Mouse (Mus musculus): ENCODE measurements around the gene Slc8a1. TPM values are rescaled to one million over a fixed set of nuclear protein-coding genes. Genes with fewer than 3 reads are reported as not detected.
A peak's percentile ranks its signal among the peaks of the same experiment; 100 is the strongest.

Gene Slc8a1
- polyA plus RNA-seq, 1 experiment from 2014 or later, result 144 TPM

DNA sequence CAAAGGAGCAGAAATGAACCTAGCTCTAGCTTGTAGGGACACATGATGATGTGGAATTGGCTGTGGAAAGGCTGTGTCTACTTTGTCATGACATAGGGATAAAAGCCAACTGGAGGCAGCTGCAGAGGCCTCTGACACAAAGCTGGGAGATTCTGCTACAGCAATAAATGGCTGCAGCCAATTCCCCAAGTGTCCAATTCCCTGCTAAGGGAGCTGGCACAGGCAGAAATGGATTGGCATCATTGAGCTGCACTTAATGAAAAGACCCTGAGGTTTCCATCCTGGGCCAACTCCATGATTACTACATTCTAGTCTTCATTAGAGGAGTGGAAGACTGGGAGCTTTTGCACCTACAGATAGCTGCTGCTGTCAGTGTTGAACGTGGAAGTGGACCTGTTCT lies 251.8 kb downstream of the Slc8a1 start:
- H3K9me3 ChIP-seq (ENCODE audit: control insufficient read depth, low read length), result no peaks in the 10 kb centered on the region
- peaks cover 9 to 50% of the 10 kb centered on the region in 2 experiments for H3K4me1 ChIP-seq (ENCODE audit: control insufficient read depth in 2 of 2, insufficient read depth in 2 of 2, low read length in 2 of 2)
- no peaks in the 10 kb centered on the region for H3K27me3 ChIP-seq (ENCODE audit: control insufficient read depth, insufficient read depth, low read length)
- H3K9ac ChIP-seq (ENCODE audit: low read length), result no peak overlapping the region
- ATAC-seq (ENCODE audit: insufficient number of reproducible peaks, insufficient read depth, low FRiP score, low read depth), result no peak
- H3K4me2 ChIP-seq (ENCODE audit: low read length), result no peak overlapping the region
- peaks cover 3% of the 10 kb centered on the region; the same call in 1 of the 2 replicates for H3K36me3 ChIP-seq (ENCODE audit: control insufficient read depth, insufficient read depth, low read length)
- 53% methylated on average over 1 of the region's 1 CpGs for WGBS
- no peak overlapping the region for H3K4me3 ChIP-seq (ENCODE audit: control insufficient read depth in 1 of 2, insufficient read depth in 1 of 2, low read depth in 1 of 2, low read length in 2 of 2)
- no peak overlapping the region for H3K27ac ChIP-seq (replicated peaks in 1 of 2; ENCODE audit: control insufficient read depth in 1 of 2, insufficient read depth in 1 of 2, low read depth in 2 of 2, low read length in 2 of 2)

GRCm38 (mm10) chr17:81481843-81482490 lies 256.2 kb downstream of the Slc8a1 start:
- Histone ChIP-seq H3K36me3 (ENCODE audit: control insufficient read depth, insufficient read depth, low read length) (0 out of 2 replicates have a peak, but pooled peaks cover 8% of the 10 kb centered on the region), H3K4me3 (ENCODE audit: control insufficient read depth in 1 of 2, insufficient read depth in 1 of 2, low read depth in 1 of 2, low read length in 2 of 2) (no peak overlapping the region), H3K9ac (ENCODE audit: low read length) (peak overlapping the region; percentile 22), H3K4me2 (ENCODE audit: low read length) (peak overlapping the region; percentile 51), H3K9me3 (ENCODE audit: control insufficient read depth, low read length) (no peaks in the 10 kb centered on the region), H3K27ac (replicated peaks in 1 of 2; ENCODE audit: control insufficient read depth in 1 of 2, insufficient read depth in 1 of 2, low read depth in 2 of 2, low read length in 2 of 2) (peak overlapping the region; percentile 74 to 83), H3K27me3 (ENCODE audit: control insufficient read depth, insufficient read depth, low read length) (no peaks in the 10 kb centered on the region), H3K4me1 (ENCODE audit: control insufficient read depth in 2 of 2, insufficient read depth in 2 of 2, low read length in 2 of 2) (peaks cover 14 to 56% of the 10 kb centered on the region in 2 experiments)
- WGBS, result 37% methylated on average over 11 of the region's 11 CpGs
- ATAC-seq (ENCODE audit: insufficient number of reproducible peaks, insufficient read depth, low FRiP score, low read depth), result peak; percentile 64

GRCm38 (mm10) chr17:81480351-81481161 lies 257.6 kb downstream of the Slc8a1 start:
- Histone ChIP-seq H3K27ac (replicated peaks in 1 of 2; ENCODE audit: control insufficient read depth in 1 of 2, insufficient read depth in 1 of 2, low read depth in 2 of 2, low read length in 2 of 2) (peak overlapping the region; percentile 42 to 73; a peak in 3 of 4 replicates), H3K4me2 (ENCODE audit: low read length) (peak overlapping the region; percentile 45), H3K4me3 (ENCODE audit: control insufficient read depth in 1 of 2, insufficient read depth in 1 of 2, low read depth in 1 of 2, low read length in 2 of 2) (no peak overlapping the region), H3K27me3 (ENCODE audit: control insufficient read depth, insufficient read depth, low read length) (no peaks in the 10 kb centered on the region), H3K36me3 (ENCODE audit: control insufficient read depth, insufficient read depth, low read length) (0 out of 2 replicates have a peak, but pooled peaks cover 8% of the 10 kb centered on the region), H3K9me3 (ENCODE audit: control insufficient read depth, low read length) (no peaks in the 10 kb centered on the region), H3K4me1 (ENCODE audit: control insufficient read depth in 2 of 2, insufficient read depth in 2 of 2, low read length in 2 of 2) (peaks cover 14 to 51% of the 10 kb centered on the region in 2 experiments), H3K9ac (ENCODE audit: low read length) (peak overlapping the region; percentile 27; the same call in 1 of the 2 replicates)
- WGBS, result 54% methylated on average over 21 of the region's 21 CpGs
- ATAC-seq (ENCODE audit: insufficient number of reproducible peaks, insufficient read depth, low FRiP score, low read depth), result peak; percentile 67; the same call in 1 of the 2 replicates

DNA sequence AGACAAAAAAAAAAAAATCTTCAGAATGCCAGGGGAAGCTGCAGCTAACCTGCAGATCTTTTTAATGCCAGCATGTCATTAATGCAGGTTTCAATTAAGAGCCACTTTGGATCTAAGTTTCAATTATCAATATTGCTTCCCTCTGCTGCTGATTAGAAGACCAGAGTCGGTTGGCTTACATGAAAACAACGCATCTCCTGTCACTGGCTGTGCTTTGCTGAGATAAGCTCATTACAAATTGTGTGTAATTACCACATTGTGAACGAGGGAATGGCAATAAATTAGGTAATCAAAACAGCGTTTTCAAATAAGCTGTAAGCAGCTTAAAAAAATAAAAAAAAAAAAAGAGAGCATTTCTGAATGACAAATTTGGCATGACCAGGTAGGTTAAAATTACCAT lies 258.4 kb downstream of the Slc8a1 start:
- H3K27ac ChIP-seq (replicated peaks in 1 of 2; ENCODE audit: control insufficient read depth in 1 of 2, insufficient read depth in 1 of 2, low read depth in 2 of 2, low read length in 2 of 2), result no peak overlapping the region

GRCm38 (mm10) chr17:81477420-81477819 lies 260.8 kb downstream of the Slc8a1 start:
- H3K27me3 ChIP-seq (ENCODE audit: control insufficient read depth, insufficient read depth, low read length), result no peaks in the 10 kb centered on the region
- H3K4me2 ChIP-seq (ENCODE audit: low read length), result no peak overlapping the region
- 0 out of 2 replicates have a peak, but pooled peaks cover 5% of the 10 kb centered on the region for H3K36me3 ChIP-seq (ENCODE audit: control insufficient read depth, insufficient read depth, low read length)
- no peak overlapping the region for H3K4me3 ChIP-seq (ENCODE audit: control insufficient read depth in 1 of 2, insufficient read depth in 1 of 2, low read depth in 1 of 2, low read length in 2 of 2)
- peaks cover 7 to 31% of the 10 kb centered on the region in 2 experiments for H3K4me1 ChIP-seq (ENCODE audit: control insufficient read depth in 2 of 2, insufficient read depth in 2 of 2, low read length in 2 of 2)
- H3K9me3 ChIP-seq (ENCODE audit: control insufficient read depth, low read length), result no peaks in the 10 kb centered on the region
- H3K27ac ChIP-seq (replicated peaks in 1 of 2; ENCODE audit: control insufficient read depth in 1 of 2, insufficient read depth in 1 of 2, low read depth in 2 of 2, low read length in 2 of 2), result no peak overlapping the region
- H3K9ac ChIP-seq (ENCODE audit: low read length), result no peak overlapping the region
- ATAC-seq (ENCODE audit: insufficient number of reproducible peaks, insufficient read depth, low FRiP score, low read depth), result no peak
- 80% methylated on average over 1 of the region's 1 CpGs for WGBS

More for the DNA sequence above, 258.4 kb downstream of the Slc8a1 start:
- ATAC-seq (ENCODE audit: insufficient number of reproducible peaks, insufficient read depth, low FRiP score, low read depth), result no peak
- H3K9ac ChIP-seq (ENCODE audit: low read length), result no peak overlapping the region
- H3K27me3 ChIP-seq (ENCODE audit: control insufficient read depth, insufficient read depth, low read length), result no peaks in the 10 kb centered on the region
- peaks cover 14 to 49% of the 10 kb centered on the region in 2 experiments for H3K4me1 ChIP-seq (ENCODE audit: control insufficient read depth in 2 of 2, insufficient read depth in 2 of 2, low read length in 2 of 2)
- no peak overlapping the region for H3K4me3 ChIP-seq (ENCODE audit: control insufficient read depth in 1 of 2, insufficient read depth in 1 of 2, low read depth in 1 of 2, low read length in 2 of 2)
- H3K4me2 ChIP-seq (ENCODE audit: low read length), result peak overlapping the region; percentile 45; the same call in 1 of the 2 replicates
- WGBS, result 54% methylated on average over 4 of the region's 4 CpGs
- no peaks in the 10 kb centered on the region for H3K9me3 ChIP-seq (ENCODE audit: control insufficient read depth, low read length)
- 0 out of 2 replicates have a peak, but pooled peaks cover 8% of the 10 kb centered on the region for H3K36me3 ChIP-seq (ENCODE audit: control insufficient read depth, insufficient read depth, low read length)

GRCm38 (mm10) chr17:81473363-81473762 lies 264.8 kb downstream of the Slc8a1 start:
- H3K9me3 ChIP-seq (ENCODE audit: control insufficient read depth, low read length), result no peaks in the 10 kb centered on the region
- peaks cover 5 to 21% of the 10 kb centered on the region in 2 experiments; a peak in 3 of 4 replicates for H3K4me1 ChIP-seq (ENCODE audit: control insufficient read depth in 2 of 2, insufficient read depth in 2 of 2, low read length in 2 of 2)
- WGBS, result 74% methylated on average over 3 of the region's 3 CpGs
- no peak for ATAC-seq (ENCODE audit: insufficient number of reproducible peaks, insufficient read depth, low FRiP score, low read depth)
- H3K4me3 ChIP-seq (ENCODE audit: control insufficient read depth in 1 of 2, insufficient read depth in 1 of 2, low read depth in 1 of 2, low read length in 2 of 2), result no peak overlapping the region
- H3K4me2 ChIP-seq (ENCODE audit: low read length), result no peak overlapping the region
- no peak overlapping the region for H3K27ac ChIP-seq (replicated peaks in 1 of 2; ENCODE audit: control insufficient read depth in 1 of 2, insufficient read depth in 1 of 2, low read depth in 2 of 2, low read length in 2 of 2)
- peaks cover 16% of the 10 kb centered on the region for H3K36me3 ChIP-seq (ENCODE audit: control insufficient read depth, insufficient read depth, low read length)
- H3K9ac ChIP-seq (ENCODE audit: low read length), result no peak overlapping the region
- no peaks in the 10 kb centered on the region for H3K27me3 ChIP-seq (ENCODE audit: control insufficient read depth, insufficient read depth, low read length)

GRCm38 (mm10) chr17:81468941-81469340 lies 269.2 kb downstream of the Slc8a1 start:
- peaks cover 11% of the 10 kb centered on the region for H3K36me3 ChIP-seq (ENCODE audit: control insufficient read depth, insufficient read depth, low read length)
- 16% methylated on average over 5 of the region's 5 CpGs for WGBS
- H3K4me2 ChIP-seq (ENCODE audit: low read length), result no peak overlapping the region
- H3K9me3 ChIP-seq (ENCODE audit: control insufficient read depth, low read length), result no peaks in the 10 kb centered on the region
- H3K9ac ChIP-seq (ENCODE audit: low read length), result no peak overlapping the region
- H3K4me3 ChIP-seq (ENCODE audit: control insufficient read depth in 1 of 2, insufficient read depth in 1 of 2, low read depth in 1 of 2, low read length in 2 of 2), result no peak overlapping the region
- peak; percentile 88 for ATAC-seq (ENCODE audit: insufficient number of reproducible peaks, insufficient read depth, low FRiP score, low read depth)
- H3K27ac ChIP-seq (replicated peaks in 1 of 2; ENCODE audit: control insufficient read depth in 1 of 2, insufficient read depth in 1 of 2, low read depth in 2 of 2, low read length in 2 of 2), result peak overlapping the region; percentile 67 to 83
- peaks cover 5 to 19% of the 10 kb centered on the region in 2 experiments for H3K4me1 ChIP-seq (ENCODE audit: control insufficient read depth in 2 of 2, insufficient read depth in 2 of 2, low read length in 2 of 2)
- H3K27me3 ChIP-seq (ENCODE audit: control insufficient read depth, insufficient read depth, low read length), result no peaks in the 10 kb centered on the region

Measured in heart, embryonic 14.5 days (tissue).